Mouse (Mus musculus): ENCODE data around the gene Gm20388.

DNA sequence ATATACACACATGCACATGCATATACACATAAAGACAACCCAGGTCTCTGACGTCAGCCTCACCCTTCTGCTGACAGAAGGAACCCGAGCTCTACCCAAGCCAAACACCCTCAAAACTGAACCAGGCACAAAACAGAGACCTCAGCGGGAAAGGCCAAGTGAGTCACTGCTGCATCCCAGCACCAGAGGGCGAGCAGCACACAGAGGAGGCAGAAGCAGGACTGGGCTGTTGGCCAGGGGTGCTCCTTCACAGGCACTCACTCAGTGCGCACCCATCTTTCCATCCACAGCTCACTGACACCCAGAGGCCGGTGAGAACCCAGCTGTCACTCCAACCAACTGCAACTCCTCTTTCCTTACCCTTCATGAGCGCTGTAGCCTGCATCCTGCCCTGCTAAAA is 1907.6 kb downstream of the Gm20388 start:
- TF ChIP-seq GATA1 (IDR thresholded peaks at IDR 0.05; ENCODE audit: low read length) (no peak), TAL1 (IDR thresholded peaks at IDR 0.05; ENCODE audit: low read length) (no peak)

Measured in erythroblast, embryonic 14.5 days (primary cell).